Mouse (Mus musculus): Measurements from ENCODE around the gene Etv5. TPM values are rescaled to one million over a fixed set of nuclear protein-coding genes. Genes with fewer than 3 reads are reported as not detected.

Gene Etv5
- total RNA-seq (2023), result 10 to 100 TPM; 13.1 to 14.7 TPM

GRCm38 (mm10) chr16:22439499-22440177 lies at the start of gene Etv5:
Etv5 (minus strand) TSS chr16:22439719.

Other genes starting within 250 kb of the Etv5 start
- 100 to 1,000 TPM; 298 to 313 TPM for gene Tra2b, start 173.7 kb downstream of the Etv5 start, total RNA-seq (2023)
- 10 to 100 TPM; 46.5 to 48.3 TPM for gene Dgkg, start 217.5 kb upstream of the Etv5 start, total RNA-seq (2023)

Data from monocyte, adult 59 days (primary cell).